Mouse (Mus musculus) adrenal gland (tissue): ENCODE data around the gene Ckap5.

ENCODE experiments used
- intact Hi-C: fragments of 180-260 bp; cut with DNase I; formaldehyde crosslinking; loops from one replicate; pipeline ENCODE4 v1.15.1; 2025

Ckap5 gene

GRCm38 (mm10) chr2:91651458-91652258 is 125.1 kb downstream of the Ckap5 start:
- intact Hi-C loops, result no loop called here

GRCm38 (mm10) chr2:91652863-91653262 is 126.3 kb downstream of the Ckap5 start:
- intact Hi-C loops, result no loop called here

- intact Hi-C loops, result no loop called here
Measured at GRCm38 (mm10) chr2:91655388-91655787, 128.8 kb downstream of the Ckap5 start.

- intact Hi-C loops, result no loop called here
Measured at GRCm38 (mm10) chr2:91655827-91656226, 129.3 kb downstream of the Ckap5 start.

- intact Hi-C loops, result no loop called here
Measured at GRCm38 (mm10) chr2:91656774-91657173, 130.2 kb downstream of the Ckap5 start.

- intact Hi-C loops, result no loop called here
Measured at GRCm38 (mm10) chr2:91659657-91660056, 133.1 kb downstream of the Ckap5 start.

GRCm38 (mm10) chr2:91660981-91661380 is 134.4 kb downstream of the Ckap5 start:
- intact Hi-C loops, result no loop called here

- intact Hi-C loops, result no loop called here
Measured at GRCm38 (mm10) chr2:91664780-91665179, 138.2 kb downstream of the Ckap5 start.

GRCm38 (mm10) chr2:91666386-91666910 is 139.9 kb downstream of the Ckap5 start:
- intact Hi-C loops, result no loop called here

- intact Hi-C loops, result no loop called here
Measured at GRCm38 (mm10) chr2:91667747-91668146, 141.2 kb downstream of the Ckap5 start.

GRCm38 (mm10) chr2:91669326-91669725 is 142.8 kb downstream of the Ckap5 start:
- intact Hi-C loops, result no loop called here

- intact Hi-C loops, result no loop called here
Measured at GRCm38 (mm10) chr2:91670038-91670437, 143.5 kb downstream of the Ckap5 start.
